Mouse (Mus musculus) R1 (cell line): ENCODE data around the gene Osmr.
A peak's percentile ranks its signal among the peaks of the same experiment; 100 is the strongest.
"Not testable (repeated sequence)": the region's sequence is repeated elsewhere in the genome, so short reads cannot be mapped to it uniquely, and the experiment has no call there.

ENCODE experiments used
- DNase-seq: peaks from one replicate; pipeline ENCODE4 v3.0.0-alpha.2; 2018; ENCODE audit warnings: low read depth, low spot score

The Osmr gene

GRCm38 (mm10) chr15:6861617-6862016 lies 13.2 kb downstream of the Osmr start:
- DNase-seq: no peak

- DNase-seq: no peak
Observed at GRCm38 (mm10) chr15:6859781-6860180, 15.0 kb downstream of the Osmr start.

GRCm38 (mm10) chr15:6858871-6859270 lies 15.9 kb downstream of the Osmr start:
- no peak for DNase-seq

GRCm38 (mm10) chr15:6857270-6857905 lies 17.4 kb downstream of the Osmr start:
- no peak for DNase-seq

GRCm38 (mm10) chr15:6849851-6850250 lies 24.9 kb downstream of the Osmr start:
- no peak for DNase-seq

- DNase-seq: peak; percentile 45
Observed at GRCm38 (mm10) chr15:6840199-6840598, 34.6 kb downstream of the Osmr start.

GRCm38 (mm10) chr15:6815807-6816206 lies 59.0 kb downstream of the Osmr start:
- DNase-seq: no peak

- DNase-seq: not testable (repeated sequence)
Observed at GRCm38 (mm10) chr15:6801212-6801611, 73.6 kb downstream of the Osmr start.

- DNase-seq: peak; percentile 15
Observed at GRCm38 (mm10) chr15:6792846-6793245, 81.9 kb downstream of the Osmr start.

- no peak for DNase-seq
Observed at GRCm38 (mm10) chr15:6791648-6792047, 83.1 kb downstream of the Osmr start.

GRCm38 (mm10) chr15:6790011-6790410 lies 84.8 kb downstream of the Osmr start:
- no peak for DNase-seq

- no peak for DNase-seq
Observed at GRCm38 (mm10) chr15:6787236-6787635, 87.5 kb downstream of the Osmr start.

GRCm38 (mm10) chr15:6786212-6786611 lies 88.6 kb downstream of the Osmr start:
- no peak for DNase-seq

GRCm38 (mm10) chr15:6772265-6772664 lies 102.5 kb downstream of the Osmr start:
- DNase-seq: no peak
